In genomic region chr9:66332393-66332792, GRCm38 (mm10) we compare ENCODE assay signal across 28 mouse cellular contexts.
"Had no signal": no experiment of that assay in that cellular context is flagged by ENCODE, and none has a peak within 500 bp of the region (broad histone marks: within the 10 kb centered on the region; RNA-seq: fewer than 3 reads in every experiment).

No protein-coding gene starts in this region.

- H3K27ac ChIP-seq: embryonic facial prominence, embryonic 10.5 days; embryonic facial prominence, embryonic 12.5 days; embryonic facial prominence, embryonic 13.5 days; embryonic facial prominence, embryonic 15.5 days; forebrain, embryonic 10.5 days; forebrain, embryonic 12.5 days; forebrain, embryonic 13.5 days; forebrain, embryonic 15.5 days; gastrocnemius, adult 2 months had no signal

- ATAC-seq: forebrain, embryonic 13.5 days; forebrain, embryonic 14.5 days; forebrain, embryonic 15.5 days; forebrain, embryonic 16.5 days; forebrain, postnatal 0 days had no signal

- H3K9me3 ChIP-seq: embryonic facial prominence, embryonic 10.5 days; embryonic facial prominence, embryonic 12.5 days; embryonic facial prominence, embryonic 13.5 days; embryonic facial prominence, embryonic 15.5 days; forebrain, embryonic 10.5 days; forebrain, embryonic 12.5 days; forebrain, embryonic 13.5 days; forebrain, embryonic 15.5 days had no signal

- H3K4me3 ChIP-seq: embryonic facial prominence, embryonic 10.5 days; embryonic facial prominence, embryonic 12.5 days; embryonic facial prominence, embryonic 13.5 days; embryonic facial prominence, embryonic 15.5 days; erythroblast, embryonic 14.5 days; forebrain, embryonic 10.5 days; forebrain, embryonic 12.5 days; forebrain, embryonic 13.5 days; forebrain, embryonic 15.5 days; gastrocnemius, adult 2 months had no signal

- H3K9ac ChIP-seq: embryonic facial prominence, embryonic 12.5 days; embryonic facial prominence, embryonic 13.5 days; embryonic facial prominence, embryonic 15.5 days; forebrain, embryonic 12.5 days; forebrain, embryonic 13.5 days; forebrain, embryonic 15.5 days; forebrain, postnatal 0 days had no signal

- H3K4me2 ChIP-seq: embryonic facial prominence, embryonic 12.5 days; embryonic facial prominence, embryonic 13.5 days; embryonic facial prominence, embryonic 15.5 days; forebrain, embryonic 12.5 days; forebrain, embryonic 13.5 days; forebrain, embryonic 15.5 days had no signal

- H3K36me3 ChIP-seq: embryonic facial prominence, embryonic 10.5 days; embryonic facial prominence, embryonic 12.5 days; embryonic facial prominence, embryonic 13.5 days; embryonic facial prominence, embryonic 15.5 days; forebrain, embryonic 10.5 days; forebrain, embryonic 12.5 days; forebrain, embryonic 15.5 days had no signal

- DNase-seq: cerebellum, adult 18-20 months; cerebellum, adult 2 months; cerebellum, adult 8-10 months; cerebellum, adult 9-10 months; cerebellum, adult 9-11 months; cerebellum, postnatal 10 days; cerebellum, postnatal 14 days; cerebellum, postnatal 25 days; cerebellum, postnatal 36 days; embryo, embryonic 11 days; forebrain, postnatal 0 days; gastrocnemius, adult 2 months; gastrocnemius, postnatal 10 days; gastrocnemius, postnatal 14 days; gastrocnemius, postnatal 25 days; gastrocnemius, postnatal 36 days; heart, adult 11 months had no signal

- H3K4me1 ChIP-seq: embryonic facial prominence, embryonic 15.5 days; forebrain, embryonic 12.5 days; forebrain, embryonic 13.5 days; forebrain, embryonic 15.5 days had no signal

- H3K27me3 ChIP-seq: embryonic facial prominence, embryonic 12.5 days; embryonic facial prominence, embryonic 13.5 days; embryonic facial prominence, embryonic 15.5 days; forebrain, embryonic 12.5 days; forebrain, embryonic 13.5 days; forebrain, embryonic 15.5 days had no signal
